Mouse (Mus musculus): ENCODE data around the gene Obox8. TPM values are rescaled to one million over a fixed set of nuclear protein-coding genes. Genes with fewer than 3 reads are reported as not detected.

The Obox8 gene
- total RNA-seq (2012; rRNA removed), result not detected in 2 replicates

DNA sequence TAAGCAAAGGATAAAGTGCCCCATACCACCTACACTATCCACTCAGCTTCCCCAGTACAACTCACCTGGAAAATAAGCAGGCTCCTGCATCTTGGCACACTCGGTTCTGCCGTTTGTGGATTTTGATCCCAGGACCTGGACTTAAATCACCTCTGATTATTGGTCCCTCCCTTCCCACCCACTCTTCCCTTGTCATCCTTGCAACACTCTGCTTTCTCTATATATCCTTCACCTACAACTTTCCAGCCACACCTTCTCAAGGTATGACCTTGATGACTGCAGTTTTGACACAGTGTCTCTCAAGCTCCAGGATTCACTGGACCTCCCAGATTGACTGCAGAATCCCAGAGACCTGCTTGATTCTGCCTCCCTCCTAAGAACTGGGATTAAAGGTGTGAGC lies at the start of gene Obox8:
Gene Obox8 (minus strand): TSS at position 101 of the 400 bp plus-strand sequence.
- no peak within 1 kb of the TSS for H3K4me3 ChIP-seq (ENCODE audit: insufficient read depth in 1 of 2, low read depth in 1 of 2, low read length in 2 of 2, poor library complexity in 1 of 2, severe bottlenecking in 1 of 2)
- no peaks in the 10 kb centered on the region for H3K36me3 ChIP-seq (ENCODE audit: control insufficient read depth, insufficient read depth, low read length, poor library complexity, severe bottlenecking)
- no peak for DNase-seq (ENCODE audit: low read depth, low spot score)
- in situ Hi-C loops (cut with MboI; ENCODE audit: low sequenced_read_pairs in 2 of 2, unreplicated experiment in 2 of 2), result no loop called here
- TF ChIP-seq ZNF384 (IDR thresholded peaks at IDR 0.05; ENCODE audit: low read depth, low read length) (no peak), HCFC1 (IDR thresholded peaks at IDR 0.05; ENCODE audit: borderline replicate concordance, insufficient read depth, low read length) (no peak), ZC3H11A (IDR thresholded peaks at IDR 0.05; ENCODE audit: borderline replicate concordance, low read depth, low read length) (no peak), MAFK (IDR thresholded peaks at IDR 0.05; ENCODE audit: insufficient read depth, low read depth, low read length) (no peak), CHD2 (IDR thresholded peaks at IDR 0.05; ENCODE audit: low read depth, low read length) (no peak)
- H3K4me1 ChIP-seq (ENCODE audit: control insufficient read depth in 2 of 2, insufficient read depth in 2 of 2, low read length in 2 of 2, poor library complexity in 1 of 2), result no peaks in the 10 kb centered on the region
- no peak within 1 kb of the TSS for H3K27ac ChIP-seq (ENCODE audit: insufficient read depth, low read depth, low read length, poor library complexity, severe bottlenecking)
- H3K9me3 ChIP-seq (ENCODE audit: control insufficient read depth, insufficient read depth, low read depth, low read length), result no peaks in the 10 kb centered on the region
- H3K9ac ChIP-seq (ENCODE audit: insufficient read depth, low read depth, low read length, poor library complexity, severe bottlenecking), result no peak within 1 kb of the TSS

DNA sequence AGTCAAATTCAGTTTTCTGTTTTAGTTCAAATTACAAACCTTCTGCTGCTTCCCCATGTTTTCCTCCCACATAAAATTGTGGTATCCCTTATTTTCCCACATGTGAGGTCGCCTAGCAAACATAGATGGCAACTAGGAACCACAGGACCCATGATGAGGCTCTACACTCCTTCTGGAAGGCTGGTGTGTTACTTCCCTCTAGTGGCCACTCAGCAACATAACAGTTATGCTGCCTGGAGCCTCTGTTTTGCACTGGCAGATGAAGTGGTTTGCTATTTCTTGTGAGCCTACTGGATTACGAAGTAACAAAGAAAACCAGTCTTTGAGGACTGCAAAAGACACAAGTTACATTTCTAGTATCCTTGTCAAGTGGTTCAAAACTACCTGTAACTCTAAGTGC lies 16.1 kb downstream of the Obox8 start:
- Histone ChIP-seq H3K4me1 (ENCODE audit: control insufficient read depth in 2 of 2, insufficient read depth in 2 of 2, low read length in 2 of 2, poor library complexity in 1 of 2) (no peaks in the 10 kb centered on the region), H3K9me3 (ENCODE audit: control insufficient read depth, insufficient read depth, low read depth, low read length) (no peaks in the 10 kb centered on the region), H3K4me3 (ENCODE audit: insufficient read depth in 1 of 2, low read depth in 1 of 2, low read length in 2 of 2, poor library complexity in 1 of 2, severe bottlenecking in 1 of 2) (no peak overlapping the region), H3K27ac (ENCODE audit: insufficient read depth, low read depth, low read length, poor library complexity, severe bottlenecking) (no peak overlapping the region), H3K9ac (ENCODE audit: insufficient read depth, low read depth, low read length, poor library complexity, severe bottlenecking) (no peak overlapping the region), H3K36me3 (ENCODE audit: control insufficient read depth, insufficient read depth, low read length, poor library complexity, severe bottlenecking) (no peaks in the 10 kb centered on the region)
- in situ Hi-C loops (cut with MboI; ENCODE audit: low sequenced_read_pairs in 2 of 2, unreplicated experiment in 2 of 2), result loop anchor here in 1 of 2 experiments (10.0 kb wide), 1 partner anchor 512 kb away; no protein-coding TSS in a partner anchor
- no peak for TF ChIP-seq CHD2 (IDR thresholded peaks at IDR 0.05; ENCODE audit: low read depth, low read length)
- no peak for TF ChIP-seq HCFC1 (IDR thresholded peaks at IDR 0.05; ENCODE audit: borderline replicate concordance, insufficient read depth, low read length)
- peak; percentile 97 for TF ChIP-seq ZC3H11A (IDR thresholded peaks at IDR 0.05; ENCODE audit: borderline replicate concordance, low read depth, low read length)
- no peak for TF ChIP-seq ZNF384 (IDR thresholded peaks at IDR 0.05; ENCODE audit: low read depth, low read length)
- no peak for TF ChIP-seq MAFK (IDR thresholded peaks at IDR 0.05; ENCODE audit: insufficient read depth, low read depth, low read length)
- DNase-seq (ENCODE audit: low read depth, low spot score), result peak; percentile 37

DNA sequence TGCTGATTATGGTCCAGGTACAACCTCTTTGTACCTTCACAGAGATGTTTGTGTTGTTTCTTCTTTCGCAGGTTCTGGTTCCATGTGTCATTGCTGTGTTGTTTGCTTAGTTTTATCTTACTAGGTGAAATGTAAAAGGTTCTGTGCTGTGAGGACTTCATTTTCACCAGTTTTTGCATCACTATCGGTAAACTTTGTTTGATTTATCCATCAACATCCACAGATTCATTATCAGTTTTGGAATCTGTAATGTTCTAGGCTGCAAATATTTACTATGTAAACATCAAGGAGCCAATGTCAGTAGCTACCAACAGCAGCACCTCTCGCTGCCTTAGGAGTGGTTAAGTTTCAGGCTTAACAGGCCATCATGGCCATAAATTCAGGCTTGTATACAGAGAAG lies 24.7 kb downstream of the Obox8 start:
- Histone ChIP-seq H3K4me3 (ENCODE audit: insufficient read depth in 1 of 2, low read depth in 1 of 2, low read length in 2 of 2, poor library complexity in 1 of 2, severe bottlenecking in 1 of 2) (no peak overlapping the region), H3K9me3 (ENCODE audit: control insufficient read depth, insufficient read depth, low read depth, low read length) (no peaks in the 10 kb centered on the region), H3K9ac (ENCODE audit: insufficient read depth, low read depth, low read length, poor library complexity, severe bottlenecking) (no peak overlapping the region), H3K27ac (ENCODE audit: insufficient read depth, low read depth, low read length, poor library complexity, severe bottlenecking) (no peak overlapping the region), H3K4me1 (ENCODE audit: control insufficient read depth in 2 of 2, insufficient read depth in 2 of 2, low read length in 2 of 2, poor library complexity in 1 of 2) (no peaks in the 10 kb centered on the region), H3K36me3 (ENCODE audit: control insufficient read depth, insufficient read depth, low read length, poor library complexity, severe bottlenecking) (no peaks in the 10 kb centered on the region)
- in situ Hi-C loops (cut with MboI; ENCODE audit: low sequenced_read_pairs in 2 of 2, unreplicated experiment in 2 of 2), result no loop called here
- TF ChIP-seq HCFC1 (IDR thresholded peaks at IDR 0.05; ENCODE audit: borderline replicate concordance, insufficient read depth, low read length) (no peak), ZC3H11A (IDR thresholded peaks at IDR 0.05; ENCODE audit: borderline replicate concordance, low read depth, low read length) (no peak), CHD2 (IDR thresholded peaks at IDR 0.05; ENCODE audit: low read depth, low read length) (no peak), ZNF384 (IDR thresholded peaks at IDR 0.05; ENCODE audit: low read depth, low read length) (no peak), MAFK (IDR thresholded peaks at IDR 0.05; ENCODE audit: insufficient read depth, low read depth, low read length) (no peak)
- no peak for DNase-seq (ENCODE audit: low read depth, low spot score)

DNA sequence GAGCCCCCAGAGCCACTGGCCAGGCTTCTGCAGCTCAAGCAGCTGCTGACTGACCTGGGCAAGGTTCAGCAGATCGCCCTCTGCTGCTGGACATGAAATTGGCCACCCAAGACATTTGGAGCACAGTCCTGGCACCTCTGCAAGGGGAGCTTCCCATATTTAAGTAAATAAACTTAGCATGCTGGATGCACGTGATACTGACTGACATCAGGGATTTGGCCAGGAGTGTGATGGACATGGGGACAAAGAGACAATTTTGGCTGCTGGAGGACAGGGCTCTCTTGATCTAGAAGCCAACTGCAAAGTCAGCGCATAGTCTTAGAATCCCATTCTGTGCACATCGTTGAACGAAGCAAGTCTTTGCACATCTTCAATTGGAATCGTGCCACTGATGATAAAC lies 25.8 kb downstream of the Obox8 start:
- Histone ChIP-seq H3K27ac (ENCODE audit: insufficient read depth, low read depth, low read length, poor library complexity, severe bottlenecking) (no peak overlapping the region), H3K36me3 (ENCODE audit: control insufficient read depth, insufficient read depth, low read length, poor library complexity, severe bottlenecking) (no peaks in the 10 kb centered on the region), H3K4me3 (ENCODE audit: insufficient read depth in 1 of 2, low read depth in 1 of 2, low read length in 2 of 2, poor library complexity in 1 of 2, severe bottlenecking in 1 of 2) (no peak overlapping the region), H3K9me3 (ENCODE audit: control insufficient read depth, insufficient read depth, low read depth, low read length) (no peaks in the 10 kb centered on the region), H3K4me1 (ENCODE audit: control insufficient read depth in 2 of 2, insufficient read depth in 2 of 2, low read length in 2 of 2, poor library complexity in 1 of 2) (no peaks in the 10 kb centered on the region), H3K9ac (ENCODE audit: insufficient read depth, low read depth, low read length, poor library complexity, severe bottlenecking) (no peak overlapping the region)
- in situ Hi-C loops (cut with MboI; ENCODE audit: low sequenced_read_pairs in 2 of 2, unreplicated experiment in 2 of 2), result no loop called here
- DNase-seq (ENCODE audit: low read depth, low spot score), result no peak
- TF ChIP-seq MAFK (IDR thresholded peaks at IDR 0.05; ENCODE audit: insufficient read depth, low read depth, low read length) (no peak), ZC3H11A (IDR thresholded peaks at IDR 0.05; ENCODE audit: borderline replicate concordance, low read depth, low read length) (no peak), HCFC1 (IDR thresholded peaks at IDR 0.05; ENCODE audit: borderline replicate concordance, insufficient read depth, low read length) (no peak), CHD2 (IDR thresholded peaks at IDR 0.05; ENCODE audit: low read depth, low read length) (no peak), ZNF384 (IDR thresholded peaks at IDR 0.05; ENCODE audit: low read depth, low read length) (no peak)

Other genes starting within 250 kb of the Obox8 start
- not detected in 2 replicates for gene Sult2a3, start 210.5 kb downstream of the Obox8 start, total RNA-seq (2012; rRNA removed)
- not detected in 2 replicates for gene Sult2a6, start 78.7 kb downstream of the Obox8 start, total RNA-seq (2012; rRNA removed)
- gene Sult2a8, start 113.2 kb upstream of the Obox8 start, total RNA-seq (2012; rRNA removed), result not detected in 2 replicates
- gene Sult2a7, start 160.7 kb upstream of the Obox8 start, total RNA-seq (2012; rRNA removed), result not detected in 2 replicates
- 0.18 and 0.32 TPM in 2 replicates for gene Vmn1r90, start 229.9 kb upstream of the Obox8 start, total RNA-seq (2012; rRNA removed)